Mouse (Mus musculus): ENCODE results near the gene Rnf212b.
"Not testable (repeated sequence)": the region's sequence is repeated elsewhere in the genome, so short reads cannot be mapped to it uniquely, and the experiment has no call there.

Gene Rnf212b

DNA sequence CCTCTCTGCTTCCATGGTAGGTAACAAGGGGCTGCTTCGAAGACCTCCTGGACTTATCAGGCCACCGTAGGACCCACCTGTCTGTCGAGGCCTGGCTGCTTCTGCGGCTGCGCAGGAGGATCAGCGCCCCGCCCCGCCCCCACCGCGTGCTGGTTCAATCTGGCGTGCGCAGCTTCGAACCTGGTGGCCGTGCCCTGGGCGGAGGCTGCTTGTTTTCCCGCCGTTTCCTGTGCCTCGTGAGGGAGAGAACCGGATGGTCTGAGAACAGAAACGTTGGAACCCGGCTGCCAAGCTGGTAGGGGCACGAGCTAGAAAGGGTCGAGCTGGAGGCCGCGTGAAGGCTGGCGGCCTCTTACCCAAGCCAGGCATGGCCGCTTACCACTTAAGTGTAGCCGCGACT lies at the start of gene Rnf212b:
Gene Rnf212b (plus strand): TSS at position 151 of the 400 bp plus-strand sequence.
- DNase-seq (ENCODE audit: low read depth): no peak

DNA sequence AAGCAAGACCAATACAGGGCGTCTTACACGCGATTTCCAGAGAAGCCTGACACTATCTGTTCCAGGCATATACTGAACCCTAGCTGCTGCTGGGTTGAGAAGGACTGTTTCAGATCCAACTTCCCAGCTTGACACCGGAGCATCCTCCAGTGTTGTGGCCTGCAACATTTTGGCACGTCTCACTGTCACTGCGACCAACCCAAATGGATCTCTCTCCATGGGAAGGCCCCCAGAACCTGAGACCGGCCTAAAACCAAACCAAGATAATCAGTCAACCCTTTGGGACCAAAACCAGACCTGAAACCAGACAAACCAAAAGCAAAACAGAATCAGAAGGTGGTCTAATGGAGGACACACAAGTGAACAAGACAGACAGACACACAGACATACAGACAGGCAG lies 47.0 kb upstream of the Rnf212b start:
- not testable (repeated sequence) for DNase-seq (ENCODE audit: low read depth)

DNA sequence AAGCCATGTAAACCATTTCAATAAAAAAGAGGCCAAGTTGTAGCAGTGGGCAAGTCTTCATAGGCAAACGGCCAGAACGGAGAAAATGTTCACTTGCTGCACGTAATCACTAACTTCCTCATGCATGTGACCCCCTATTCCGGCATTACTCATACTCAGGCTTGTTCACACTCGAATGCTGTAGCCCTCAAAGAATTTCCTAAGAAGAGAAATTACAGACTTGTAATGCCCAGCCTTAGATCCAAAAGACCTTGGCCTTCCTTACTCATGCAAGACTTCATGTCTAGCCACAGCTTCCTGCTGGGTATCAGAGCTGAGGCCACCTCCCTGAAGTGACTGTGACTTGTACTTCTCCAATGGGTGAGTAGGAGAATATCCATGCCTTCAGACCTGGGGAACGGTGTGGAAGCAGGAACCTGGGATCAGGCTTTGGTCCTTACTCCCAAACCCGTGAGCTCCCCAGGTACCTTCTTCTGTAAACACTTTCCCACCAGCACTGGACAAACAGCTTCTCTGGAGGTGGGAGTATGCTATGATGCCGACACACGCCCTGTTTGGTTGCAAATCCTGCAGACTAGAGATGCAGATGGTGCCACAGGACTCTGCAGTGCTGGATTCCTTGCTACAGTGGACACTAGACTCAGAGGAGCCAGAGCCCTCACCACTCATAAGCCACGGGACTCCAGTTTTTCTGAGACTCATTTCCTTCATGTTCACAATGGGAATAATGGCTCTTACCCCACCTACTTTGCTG lies 45.5 kb upstream of the Rnf212b start:
- no peak for DNase-seq (ENCODE audit: low read depth)

DNA sequence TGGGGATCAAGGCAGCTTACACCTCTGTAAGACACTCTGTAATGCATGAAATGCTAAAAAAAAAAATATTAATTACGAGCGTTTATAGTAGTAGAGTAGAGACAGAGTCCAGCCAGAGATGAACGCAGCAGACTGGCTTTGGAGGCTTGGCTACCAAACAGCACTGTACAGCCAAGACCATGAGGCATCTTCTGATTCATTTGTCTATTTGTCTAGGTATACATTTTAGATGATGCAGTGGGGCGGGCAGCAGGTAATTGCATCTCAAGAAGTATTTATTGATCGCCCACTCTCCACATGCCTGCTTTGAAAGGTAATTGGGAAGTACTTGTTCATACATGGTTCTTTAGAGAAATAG lies 44.9 kb upstream of the Rnf212b start:
- no peak for DNase-seq (ENCODE audit: low read depth)

DNA sequence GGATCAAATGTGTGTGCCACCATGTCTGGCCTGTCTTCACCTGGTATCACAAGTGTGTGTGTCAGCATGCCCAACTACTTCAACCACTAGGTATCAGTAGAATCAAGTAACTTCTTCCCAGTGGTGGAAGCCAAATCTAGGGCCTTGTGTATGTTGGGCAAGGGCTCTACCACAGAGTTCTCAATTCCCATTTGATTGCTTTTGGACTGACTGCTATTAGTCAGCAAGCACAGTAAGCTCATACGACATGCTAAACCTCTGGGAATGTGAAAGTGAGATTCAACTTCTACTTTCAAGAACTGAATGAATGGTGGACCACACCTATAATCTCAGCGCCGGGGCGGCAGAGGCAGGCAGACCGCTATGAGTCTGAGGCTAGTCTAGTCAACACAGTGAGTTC lies 43.6 kb upstream of the Rnf212b start:
- DNase-seq (ENCODE audit: low read depth): no peak

DNA sequence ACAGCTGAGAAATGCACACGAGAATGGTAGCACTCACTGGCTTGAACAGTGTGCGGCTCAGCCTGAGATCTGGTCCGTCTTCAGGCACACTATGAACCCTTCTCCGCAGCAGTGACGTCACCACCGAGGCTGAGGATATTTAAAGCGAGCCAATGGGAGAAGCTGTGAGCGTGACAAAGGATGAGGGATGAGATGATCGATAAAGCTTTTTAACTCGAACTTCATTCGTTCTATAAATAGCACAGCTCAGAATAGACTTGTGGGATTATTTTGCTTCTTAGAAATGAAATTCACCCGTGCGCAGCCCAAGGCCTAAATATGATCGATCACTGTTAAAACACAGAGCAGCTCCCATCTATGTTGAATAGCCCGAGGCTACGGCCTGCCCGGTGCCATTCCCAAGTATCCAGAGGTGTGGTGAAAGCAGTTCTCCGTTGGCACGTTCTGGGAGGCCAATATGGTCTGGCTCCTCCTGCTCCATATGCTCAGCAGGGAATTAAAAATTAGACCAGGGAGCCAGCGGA lies 41.5 kb upstream of the Rnf212b start:
- no peak for DNase-seq (ENCODE audit: low read depth)

DNA sequence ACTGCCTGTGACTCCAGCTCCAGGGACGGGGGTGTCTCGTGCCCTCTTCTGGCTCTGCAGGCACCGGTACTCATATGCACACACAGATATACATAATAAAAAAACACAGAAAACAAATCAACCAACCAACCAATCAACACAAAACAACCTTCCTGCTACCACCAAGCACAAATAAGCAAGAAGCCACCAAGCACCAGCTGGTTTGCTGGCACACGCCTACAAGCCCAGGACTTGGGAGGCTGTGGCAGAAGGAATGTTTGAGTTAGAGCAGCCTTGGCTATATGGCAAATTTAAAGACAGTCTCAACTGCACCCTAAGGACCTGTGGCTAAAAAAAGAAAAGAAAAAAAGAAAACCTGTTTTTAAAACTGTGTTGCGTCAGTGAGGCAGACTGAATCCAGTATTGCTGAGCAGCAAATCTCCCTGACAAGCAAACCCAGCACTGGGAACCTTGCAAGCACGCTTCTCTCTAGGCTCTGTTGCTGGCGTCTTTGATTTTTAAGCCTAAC lies 38.4 kb upstream of the Rnf212b start:
- no peak for DNase-seq (ENCODE audit: low read depth)

DNA sequence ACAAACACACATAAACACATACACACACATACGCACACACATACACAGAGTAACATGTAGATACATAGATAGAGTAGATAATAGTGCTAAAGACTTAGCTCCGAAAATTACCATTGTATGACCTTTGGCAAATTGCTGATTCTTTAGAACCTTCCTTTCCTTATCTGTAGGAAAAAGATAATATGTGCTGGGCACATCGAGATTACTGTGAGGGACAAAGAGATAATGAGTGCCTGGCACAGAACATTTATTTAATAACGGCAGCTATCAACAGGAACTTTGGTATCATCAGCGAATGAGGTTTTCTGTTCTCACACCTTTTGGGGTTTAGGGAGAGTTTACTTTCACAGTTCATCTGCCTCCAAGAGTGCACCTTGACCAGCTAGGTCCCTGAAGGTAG lies 37.2 kb upstream of the Rnf212b start:
- no peak for DNase-seq (ENCODE audit: low read depth)

DNA sequence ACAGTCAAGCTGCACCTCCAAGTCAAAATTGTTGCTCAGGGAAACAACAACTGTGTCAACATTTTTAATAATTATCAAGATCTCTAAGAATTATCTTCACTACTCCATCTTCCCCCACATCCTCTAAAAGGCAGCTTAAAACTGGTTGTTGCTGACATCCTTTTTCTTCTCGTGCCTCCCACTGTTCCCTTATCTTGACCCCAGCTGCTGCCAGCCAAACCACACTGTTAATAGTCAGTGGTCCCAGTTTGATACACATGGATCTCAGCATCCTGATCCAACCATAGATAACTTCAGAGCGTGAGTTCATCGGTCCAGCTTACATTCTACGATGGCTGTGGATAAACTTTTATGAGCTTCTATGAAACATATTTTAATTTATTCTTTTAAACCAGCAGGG lies 36.0 kb upstream of the Rnf212b start:
- no peak for DNase-seq (ENCODE audit: low read depth)

DNA sequence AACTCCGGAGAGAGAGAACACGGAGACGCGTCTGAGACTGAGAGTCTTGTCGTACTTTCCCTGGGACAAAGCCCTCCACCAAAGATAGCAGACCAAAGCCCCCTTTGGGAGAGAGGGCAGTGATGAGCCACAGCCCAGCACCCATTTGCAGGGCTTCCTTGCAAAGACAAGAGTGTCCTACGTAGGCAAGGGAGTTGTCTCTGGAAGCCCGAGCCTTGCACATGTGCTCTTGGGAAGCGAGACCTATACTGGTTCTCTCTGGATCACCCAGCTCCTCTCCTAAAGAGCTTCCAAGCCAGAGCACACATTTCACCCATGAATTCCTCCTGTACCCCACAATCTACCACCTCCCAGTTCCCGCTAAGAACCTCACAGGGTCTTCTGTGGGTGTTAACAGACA lies 33.9 kb upstream of the Rnf212b start:
- no peak for DNase-seq (ENCODE audit: low read depth)

DNA sequence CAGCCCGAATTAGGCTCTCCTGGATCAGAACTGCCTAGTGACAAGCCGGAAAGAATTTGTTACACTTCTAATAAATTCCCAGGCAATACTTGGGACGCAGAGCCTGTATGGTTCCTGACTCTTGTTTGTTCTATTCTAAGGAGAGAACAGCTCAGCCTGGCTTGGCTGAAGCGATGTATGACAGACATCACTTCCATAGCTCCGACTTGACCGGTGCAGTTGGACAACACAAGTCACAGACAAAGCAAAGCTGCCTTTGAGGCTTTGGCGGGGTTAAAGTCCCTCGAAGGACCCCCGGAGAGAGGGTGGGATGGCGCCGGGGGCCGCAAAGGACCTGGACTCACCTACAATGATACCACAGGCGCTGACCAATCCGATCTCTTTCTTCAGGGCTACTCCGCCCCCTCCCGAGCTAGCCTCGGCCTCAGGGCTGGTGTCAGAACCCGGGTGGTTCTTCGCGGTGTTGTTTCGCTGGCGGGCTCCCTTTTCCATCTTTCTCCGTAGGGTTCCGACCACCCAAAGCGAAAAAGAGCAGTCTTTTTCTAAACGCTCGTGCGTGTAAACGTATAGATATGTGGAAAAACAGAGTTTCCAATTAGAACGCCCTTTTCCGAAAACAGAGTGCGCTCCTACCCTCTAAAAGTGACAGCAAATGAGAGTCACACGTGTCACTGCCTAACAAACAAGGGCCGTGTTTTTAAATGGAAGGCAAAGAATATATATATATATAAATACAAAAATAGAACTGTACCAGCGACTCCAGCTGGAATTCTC lies 32.9 kb upstream of the Rnf212b start:
- peak; percentile 24 for DNase-seq (ENCODE audit: low read depth)

DNA sequence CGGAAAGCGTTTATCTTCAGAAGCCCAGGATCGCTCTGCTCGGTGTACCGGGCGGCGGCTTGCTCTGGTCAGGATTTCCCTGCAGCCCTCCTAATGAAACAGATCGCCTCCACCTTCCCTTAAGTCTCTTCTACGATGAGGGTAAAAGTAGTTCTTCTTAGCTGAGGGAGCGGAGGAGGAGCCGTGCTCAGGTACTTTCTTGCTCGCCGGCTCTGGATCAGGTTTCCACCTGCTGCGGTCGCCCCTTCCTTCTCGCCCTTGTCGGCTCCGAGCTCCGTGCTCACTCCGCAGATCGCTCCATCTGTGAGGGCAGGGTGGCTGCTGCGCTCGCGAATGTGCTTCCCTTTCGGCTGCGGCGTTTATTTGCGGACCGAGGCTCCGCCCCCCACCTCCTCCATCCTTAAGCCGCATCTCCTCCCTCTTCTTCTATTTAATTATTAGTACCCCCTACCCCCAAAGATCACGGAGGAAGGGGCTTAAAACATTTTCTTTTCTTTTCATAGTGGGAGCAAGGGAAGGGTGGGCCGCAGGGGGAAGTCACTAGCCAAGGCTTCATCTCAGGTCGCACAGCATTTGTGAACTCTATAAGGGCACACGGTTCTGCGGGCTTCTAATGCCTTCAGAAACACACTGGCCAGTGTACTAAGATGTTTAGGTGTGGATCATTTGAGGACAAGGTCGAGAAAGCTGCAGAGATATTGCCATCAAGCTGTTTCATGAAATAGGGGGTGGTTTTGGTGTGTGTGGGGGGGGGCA lies 32.2 kb upstream of the Rnf212b start, which contains the start of gene Slc7a8:
Gene Slc7a8 (minus strand): TSS at position 337 of the 756 bp plus-strand sequence.
- peak; percentile 60 for DNase-seq (ENCODE audit: low read depth)

DNA sequence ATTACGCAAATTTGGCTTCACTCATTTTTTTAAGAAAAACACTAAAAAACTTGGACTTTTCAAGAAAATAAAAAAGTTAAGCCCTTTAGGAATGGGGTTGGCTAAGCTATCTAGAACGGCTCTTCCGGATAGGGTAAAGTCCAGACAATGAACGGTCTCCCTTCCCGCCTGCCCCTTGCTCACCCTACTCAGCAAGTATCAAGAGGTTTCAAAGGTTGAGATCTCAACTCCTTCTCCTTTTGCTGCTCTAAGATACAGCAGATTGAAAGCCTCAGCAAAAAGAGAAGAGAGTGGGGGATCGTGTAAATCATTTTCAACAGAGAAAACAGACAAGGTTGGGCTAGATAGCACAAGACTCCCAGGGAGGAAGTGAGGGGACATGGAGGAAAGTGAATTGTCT lies 31.0 kb upstream of the Rnf212b start:
- no peak for DNase-seq (ENCODE audit: low read depth)

DNA sequence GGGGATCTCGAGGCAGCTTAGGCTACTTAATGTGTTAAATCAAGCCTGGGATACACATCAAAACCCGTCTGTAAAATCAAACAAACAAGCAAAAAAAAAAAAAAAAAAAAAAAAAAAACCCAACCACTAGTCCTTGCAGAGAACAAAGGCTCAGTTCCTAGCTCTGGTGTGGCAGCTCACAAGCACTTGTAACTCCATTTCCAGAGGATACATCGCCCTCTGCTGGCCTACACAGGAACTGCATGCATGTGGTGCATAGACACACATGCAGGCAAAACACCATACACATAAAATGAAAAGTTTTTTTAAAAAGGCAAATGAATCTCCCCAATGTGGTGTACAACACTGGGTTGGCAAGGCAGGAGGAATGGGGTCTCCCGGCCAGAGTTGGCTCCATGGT lies 28.0 kb upstream of the Rnf212b start:
- DNase-seq (ENCODE audit: low read depth): peak; percentile 78

DNA sequence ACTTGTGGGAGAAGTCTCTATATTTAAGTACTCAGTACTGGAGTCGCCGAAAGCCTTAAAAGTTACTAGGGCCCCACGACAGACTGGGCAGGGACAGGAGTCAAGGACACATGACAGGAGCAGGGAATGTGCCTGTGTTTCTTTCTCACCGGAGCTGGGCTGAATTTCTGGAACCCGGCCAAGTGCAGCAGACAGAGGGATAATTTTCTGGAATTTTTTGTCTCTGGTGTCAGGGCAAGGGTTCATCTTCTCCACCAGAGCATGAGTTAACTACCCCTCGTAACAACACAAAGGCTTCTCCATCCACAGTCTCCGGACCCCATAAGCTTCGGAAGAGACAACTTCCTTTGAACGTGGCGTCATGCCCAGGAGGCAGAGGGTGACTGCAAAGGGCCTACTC lies 27.5 kb upstream of the Rnf212b start:
- DNase-seq (ENCODE audit: low read depth): no peak

DNA sequence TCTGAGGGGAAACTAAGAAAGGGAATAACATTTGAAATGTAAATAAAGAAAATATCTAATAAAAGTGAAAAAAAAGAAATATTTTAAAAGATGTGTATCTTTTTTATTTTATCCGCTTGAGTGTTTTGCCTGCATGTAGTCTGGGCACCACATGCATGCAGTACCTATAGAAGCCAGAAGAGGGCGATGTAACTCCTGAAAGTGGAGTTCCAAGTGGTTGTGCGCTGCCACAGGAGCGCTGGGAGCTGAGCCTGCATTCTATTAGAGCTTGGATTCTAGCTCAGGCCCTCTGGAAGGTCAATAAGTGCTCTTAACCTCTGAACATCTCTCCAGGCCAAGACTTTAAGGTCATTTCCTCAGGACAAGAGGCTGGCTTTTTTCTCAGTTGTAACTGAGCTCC lies 26.7 kb upstream of the Rnf212b start:
- DNase-seq (ENCODE audit: low read depth): peak; percentile 37

DNA sequence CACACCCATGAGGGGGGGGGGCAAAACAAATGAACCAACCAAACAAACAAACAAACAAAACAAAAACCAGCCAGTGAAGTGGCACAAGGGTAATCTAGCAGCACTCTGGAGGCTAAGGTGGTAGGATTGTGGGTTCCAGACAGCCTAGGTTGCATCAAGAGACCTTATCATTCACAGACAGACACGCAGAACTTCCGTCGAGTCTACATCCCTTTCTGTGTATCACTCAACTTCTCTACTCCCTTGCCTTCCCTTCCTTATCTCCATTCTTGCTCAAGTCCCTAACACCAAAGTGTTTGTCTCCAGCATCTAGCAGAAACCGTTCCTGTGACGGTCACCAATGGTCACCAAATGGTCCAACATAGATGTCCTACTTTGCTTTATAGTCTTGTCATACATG lies 25.7 kb upstream of the Rnf212b start:
- DNase-seq (ENCODE audit: low read depth): no peak

DNA sequence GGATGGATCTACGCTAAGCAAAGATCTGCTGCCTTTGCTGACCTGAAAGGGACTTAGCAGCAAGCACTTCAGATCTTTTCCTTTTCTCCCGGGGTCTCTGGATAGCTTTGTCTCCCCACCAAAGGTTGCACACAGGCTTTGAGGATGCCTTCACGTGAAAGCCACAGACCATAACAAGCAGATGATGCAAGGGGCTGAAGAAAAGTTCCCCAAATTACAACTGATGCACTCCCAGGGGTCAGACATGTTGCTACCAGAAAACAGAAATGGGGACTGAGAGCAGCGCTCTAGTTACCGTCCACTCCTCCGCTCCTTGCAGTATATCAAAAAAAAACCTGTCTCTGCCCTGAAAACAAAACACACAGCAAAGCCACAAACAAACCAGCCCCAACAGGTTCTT lies 21.8 kb upstream of the Rnf212b start:
- no peak for DNase-seq (ENCODE audit: low read depth)

DNA sequence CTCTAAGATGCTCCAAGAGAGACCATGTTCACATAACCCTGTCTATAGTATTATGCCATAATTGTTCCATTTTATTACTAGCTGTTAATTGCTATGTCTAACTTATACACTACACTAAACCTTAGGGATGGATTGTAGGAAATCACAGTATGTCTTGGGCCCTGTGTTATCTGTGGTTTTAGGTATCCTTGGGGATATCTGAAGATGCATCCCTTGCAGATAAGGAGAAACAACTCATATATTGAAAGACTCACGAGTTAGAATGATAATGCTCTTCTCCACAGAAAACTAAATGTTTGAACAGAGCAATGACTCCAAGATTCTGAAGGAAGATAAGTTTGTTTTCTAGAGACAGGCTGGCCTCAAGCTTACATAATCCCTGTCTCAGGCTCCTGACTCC lies 20.6 kb upstream of the Rnf212b start:
- no peak for DNase-seq (ENCODE audit: low read depth)

DNA sequence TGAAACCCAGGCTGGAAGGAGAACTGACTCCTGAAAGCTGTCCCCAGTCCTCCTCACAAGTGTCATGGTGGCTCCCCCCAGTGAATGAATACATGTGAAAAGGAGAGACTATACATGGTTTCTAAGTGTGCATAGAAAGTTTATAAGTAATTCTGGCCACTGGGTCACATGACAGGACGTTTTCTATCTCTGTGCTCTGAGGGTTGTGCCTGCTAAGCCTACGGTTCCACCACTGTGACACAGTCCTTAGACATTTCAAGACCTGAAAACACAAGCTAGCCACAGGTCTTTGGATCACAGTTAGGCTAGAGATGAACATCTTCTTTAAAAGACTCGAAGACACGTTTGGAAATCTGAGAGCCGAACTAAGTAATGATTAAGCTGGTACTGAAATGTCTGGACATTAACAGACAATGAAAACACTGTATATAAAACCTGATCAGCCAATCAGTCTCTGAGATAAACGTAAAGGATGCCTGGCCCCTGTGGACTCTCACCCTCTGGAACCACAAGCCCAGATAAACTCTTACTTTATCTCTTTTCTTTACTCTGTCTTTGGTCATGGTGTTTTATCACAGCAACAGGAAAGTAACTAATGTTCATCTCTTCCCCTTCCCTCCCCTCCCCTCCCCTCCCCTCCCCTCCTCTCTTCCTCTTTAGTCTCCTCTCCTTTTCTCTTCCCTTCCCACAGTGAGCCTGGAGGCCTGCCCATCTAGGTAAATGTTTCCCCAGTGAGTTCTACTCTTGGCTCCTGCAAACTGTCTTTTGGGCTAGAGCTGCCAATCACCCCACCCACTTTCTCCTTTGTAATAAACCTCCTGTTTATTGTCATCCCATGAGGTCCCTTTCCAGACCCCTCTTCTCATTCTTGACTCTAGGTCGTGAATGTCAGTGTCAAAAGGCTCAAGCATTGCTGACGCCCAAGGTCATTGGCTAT lies 19.8 kb upstream of the Rnf212b start:
- no peak for DNase-seq (ENCODE audit: low read depth)

DNA sequence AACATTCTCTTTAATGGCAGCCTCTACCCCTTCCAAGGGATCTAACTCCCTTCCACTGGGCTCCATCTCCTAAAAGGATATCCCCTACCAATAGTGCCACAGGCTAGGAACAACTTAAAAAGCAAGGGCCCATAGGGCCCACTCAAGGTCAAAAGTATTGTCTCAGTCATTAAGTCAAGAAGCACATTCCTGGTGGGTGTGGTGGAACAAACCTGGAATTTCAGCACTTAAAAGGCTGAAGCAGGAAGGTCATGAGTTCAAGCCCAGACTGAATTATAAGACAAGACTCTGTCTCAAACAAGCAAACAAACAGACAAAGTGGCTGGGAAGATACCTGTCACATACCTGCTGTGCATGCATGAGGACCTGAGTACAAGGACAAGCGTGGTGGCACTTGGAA lies 18.0 kb upstream of the Rnf212b start:
- no peak for DNase-seq (ENCODE audit: low read depth)
